Mouse (Mus musculus) CH12.LX (cell line): ENCODE data around the gene Rasa3. TPM values are rescaled to one million over a fixed set of nuclear protein-coding genes. Genes with fewer than 3 reads are reported as not detected.

ENCODE experiments used
- DNase-seq: peaks from one replicate; pipeline ENCODE4 v3.0.0-alpha.2; 2013; ENCODE audit errors: extremely low read depth
- H3K27ac ChIP-seq: 2 replicates; pipeline ENCODE4 v1.5.1; 2012; ENCODE audit warnings: low read depth, mild to moderate bottlenecking, control low read depth, moderate library complexity; ENCODE audit not compliant: insufficient read depth
- H3K27me3 ChIP-seq: replicated peaks from 2 replicates; pipeline ENCODE3; 2012; ENCODE audit warnings: inconsistent platforms
- H3K36me3 ChIP-seq, 2 experiments: replicated peaks in 1 of 2; 2 replicates each; pipeline versions ENCODE3 to v1.6.1; 2012; ENCODE audit warnings: inconsistent platforms in 1 of 2, low read length in 1 of 2, mild to moderate bottlenecking in 1 of 2, mixed read lengths in 1 of 2, moderate library complexity in 1 of 2; ENCODE audit not compliant: control insufficient read depth in 1 of 2, insufficient read depth in 1 of 2
- H3K4me1 ChIP-seq, 2 experiments: 2 replicates each; pipeline ENCODE4 v1.6.1; 2012; ENCODE audit warnings: inconsistent platforms in 1 of 2, moderate library complexity in 1 of 2; ENCODE audit not compliant: insufficient read depth in 2 of 2, control insufficient read depth in 1 of 2
- H3K4me2 ChIP-seq: 2 replicates; pipeline ENCODE4 v1.6.1; 2012; ENCODE audit warnings: low read depth, mild to moderate bottlenecking, control low read depth; ENCODE audit not compliant: poor library complexity, insufficient read depth, severe bottlenecking
- H3K4me3 ChIP-seq, 3 experiments: fragments of 150-350 bp in 1 of 3; sonication (generic) in 1 of 3; replicated peaks in 1 of 3; 2 replicates each; pipeline versions ENCODE3 to v1.5.1; 2011 to 2012; ENCODE audit warnings: low read depth in 2 of 3, low read length in 2 of 3, mild to moderate bottlenecking in 2 of 3, moderate library complexity in 2 of 3, control low read depth in 1 of 3, improper control_type of control experiment in 1 of 3, inconsistent platforms in 1 of 3, mixed read lengths in 1 of 3; ENCODE audit not compliant: poor library complexity in 1 of 3
- H3K79me2 ChIP-seq: replicated peaks from 2 replicates; pipeline ENCODE4 v1.6.1; 2012; ENCODE audit warnings: mild to moderate bottlenecking, moderate library complexity; ENCODE audit not compliant: control insufficient read depth, poor library complexity, insufficient read depth, severe bottlenecking; ENCODE audit errors: extremely low read depth
- H3K9ac ChIP-seq: 2 replicates; pipeline ENCODE4 v1.6.1; 2012; ENCODE audit warnings: low read depth, mild to moderate bottlenecking, control low read depth, moderate library complexity; ENCODE audit not compliant: insufficient read depth
- H3K9me3 ChIP-seq: replicated peaks from 2 replicates; pipeline ENCODE3; 2012; ENCODE audit warnings: low read length, inconsistent platforms, mixed read lengths
- BHLHE40 ChIP-seq: IDR thresholded peaks from 2 replicates; pipeline ENCODE4 v1.6.1; 2011; ENCODE audit warnings: mild to moderate bottlenecking, low read depth, low read length, improper control_type of control experiment
- CTCF ChIP-seq, 2 experiments: IDR thresholded peaks in 1 of 2; conservative IDR thresholded peaks in 1 of 2; 2 replicates each; pipeline ENCODE4 v1.5.1; 2011 to 2012; ENCODE audit warnings: low read depth in 2 of 2, low read length in 2 of 2, improper control_type of control experiment in 1 of 2, inconsistent platforms in 1 of 2, mild to moderate bottlenecking in 1 of 2, moderate library complexity in 1 of 2
- GABPA ChIP-seq: IDR thresholded peaks from 2 replicates; pipeline ENCODE4 v1.6.1; 2012; ENCODE audit warnings: low read depth, low read length, improper control_type of control experiment, inconsistent platforms; ENCODE audit not compliant: insufficient replicate concordance
- HCFC1 ChIP-seq: IDR thresholded peaks from 2 replicates; pipeline ENCODE4 v1.6.1; 2012; ENCODE audit warnings: low read depth, mild to moderate bottlenecking, inconsistent platforms, low read length, improper control_type of control experiment
- IRF4 ChIP-seq: IDR thresholded peaks from 2 replicates; pipeline ENCODE4 v1.6.1; 2014; ENCODE audit warnings: low read depth, mild to moderate bottlenecking, inconsistent platforms, low read length, improper control_type of control experiment
- JUND ChIP-seq: conservative IDR thresholded peaks from 2 replicates; pipeline ENCODE4 v1.6.1; 2011; ENCODE audit warnings: low read depth, low read length, improper control_type of control experiment
- KAT2A ChIP-seq: IDR thresholded peaks from 2 replicates; pipeline ENCODE4 v1.6.1; 2012; ENCODE audit warnings: low read length, improper control_type of control experiment, inconsistent platforms; ENCODE audit not compliant: insufficient replicate concordance
- MAFK ChIP-seq: IDR thresholded peaks from 2 replicates; pipeline ENCODE4 v1.6.1; 2011; ENCODE audit warnings: low read length, improper control_type of control experiment; ENCODE audit not compliant: insufficient replicate concordance
- MAZ ChIP-seq: IDR thresholded peaks from 2 replicates; pipeline ENCODE4 v1.6.1; 2012; ENCODE audit warnings: low read depth, mild to moderate bottlenecking, inconsistent platforms, low read length, improper control_type of control experiment, moderate library complexity
- MEF2A ChIP-seq: IDR thresholded peaks from 2 replicates; pipeline ENCODE4 v1.6.1; 2014; ENCODE audit warnings: low read depth, mild to moderate bottlenecking, inconsistent platforms, low read length, improper control_type of control experiment, borderline replicate concordance
- MXI1 ChIP-seq: IDR thresholded peaks from 2 replicates; pipeline ENCODE4 v1.6.1; 2011; ENCODE audit warnings: mild to moderate bottlenecking, low read depth, low read length, improper control_type of control experiment
- MYC ChIP-seq: IDR thresholded peaks from 2 replicates; pipeline ENCODE4 v1.6.1; 2011; ENCODE audit warnings: low read depth, mild to moderate bottlenecking, improper control_type of control experiment, low read length
- NELFE ChIP-seq: IDR thresholded peaks from 2 replicates; pipeline ENCODE4 v1.6.1; 2011; ENCODE audit warnings: low read depth, low read length, improper control_type of control experiment
- NRF1 ChIP-seq: IDR thresholded peaks from 2 replicates; pipeline ENCODE4 v1.6.1; 2014; ENCODE audit warnings: low read depth, mild to moderate bottlenecking, inconsistent platforms, low read length, improper control_type of control experiment, moderate library complexity
- POLR2A ChIP-seq: IDR thresholded peaks from 2 replicates; pipeline ENCODE4 v1.6.1; 2011; ENCODE audit warnings: low read depth, mild to moderate bottlenecking, improper control_type of control experiment, low read length
- POLR2AphosphoS2 ChIP-seq: IDR thresholded peaks from 2 replicates; pipeline ENCODE4 v1.6.1; 2011; ENCODE audit warnings: low read depth, low read length, improper control_type of control experiment
- RAD21 ChIP-seq: IDR thresholded peaks from 2 replicates; pipeline ENCODE4 v1.6.1; 2011; ENCODE audit warnings: low read depth, mild to moderate bottlenecking, low read length, improper control_type of control experiment, moderate library complexity
- RCOR1 ChIP-seq: conservative IDR thresholded peaks from 2 replicates; pipeline ENCODE4 v1.6.1; 2012; ENCODE audit warnings: low read depth, mild to moderate bottlenecking, inconsistent platforms, low read length, improper control_type of control experiment
- SMC3 ChIP-seq: IDR thresholded peaks from 2 replicates; pipeline ENCODE4 v1.6.1; 2011; ENCODE audit warnings: low read depth, low read length, improper control_type of control experiment
- TCF12 ChIP-seq: IDR thresholded peaks from 2 replicates; pipeline ENCODE4 v1.6.1; 2014; ENCODE audit warnings: low read depth, mild to moderate bottlenecking, inconsistent platforms, low read length, improper control_type of control experiment
- UBTF ChIP-seq: IDR thresholded peaks from 2 replicates; pipeline ENCODE4 v1.6.1; 2012; ENCODE audit warnings: low read depth, mild to moderate bottlenecking, inconsistent platforms, low read length, improper control_type of control experiment, moderate library complexity
- USF1 ChIP-seq: IDR thresholded peaks from 2 replicates; pipeline ENCODE4 v1.6.1; 2014; ENCODE audit warnings: low read depth, mild to moderate bottlenecking, inconsistent platforms, low read length, improper control_type of control experiment
- USF2 ChIP-seq: conservative IDR thresholded peaks from 2 replicates; pipeline ENCODE4 v1.6.1; 2011; ENCODE audit warnings: low read depth, low read length, improper control_type of control experiment
- ZC3H11A ChIP-seq: IDR thresholded peaks from 2 replicates; pipeline ENCODE4 v1.6.1; 2012; ENCODE audit warnings: low read depth, mild to moderate bottlenecking, inconsistent platforms, low read length, improper control_type of control experiment
- ZMIZ1 ChIP-seq: IDR thresholded peaks from 2 replicates; pipeline ENCODE4 v1.6.1; 2012; ENCODE audit warnings: low read depth, mild to moderate bottlenecking, inconsistent platforms, low read length, improper control_type of control experiment
- ZNF384 ChIP-seq: IDR thresholded peaks from 2 replicates; pipeline ENCODE4 v1.6.1; 2012; ENCODE audit warnings: low read depth, low read length, improper control_type of control experiment, inconsistent platforms
- dilution Hi-C: fragments of 300-500 bp; cut with MboI; formaldehyde crosslinking; loops from 2 replicates; pipeline ENCODE4 v1.14.3; 2020; ENCODE audit warnings: low sequenced_read_pairs; ENCODE audit not compliant: extremely low pct_unique_long_range_greater_than_20kb, extremely low pct_ligation_motif_present
- in situ Hi-C: fragments of 300-500 bp; cut with MboI; formaldehyde crosslinking; loops from 3 replicates; pipeline ENCODE4 v1.14.3; 2019; ENCODE audit warnings: low sequenced_read_pairs, low pct_ligation_motif_present, low pct_unique_long_range_greater_than_20kb, mixed read lengths
- polyA plus RNA-seq: library from polyadenylated mRNA; unstranded; fragments of >175 nt; gene quantifications from 2 replicates; pipeline ENCODE4 v1.2.1, GENCODE M21; 2012; ENCODE audit warnings: low read depth; ENCODE audit not compliant: insufficient read length
- total RNA-seq, 2 experiments: library from RNA; depleted of rRNA; stranded (reverse); fragments of 300-350 nt in 1 of 2; fragments of >200 nt in 1 of 2; gene quantifications; 2 replicates each; pipeline ENCODE4 v1.2.3; 2012 to 2014

Gene Rasa3
- total and polyA plus RNA-seq, 3 experiments, result 12.8 to 28.5 (median 13.6) TPM

DNA sequence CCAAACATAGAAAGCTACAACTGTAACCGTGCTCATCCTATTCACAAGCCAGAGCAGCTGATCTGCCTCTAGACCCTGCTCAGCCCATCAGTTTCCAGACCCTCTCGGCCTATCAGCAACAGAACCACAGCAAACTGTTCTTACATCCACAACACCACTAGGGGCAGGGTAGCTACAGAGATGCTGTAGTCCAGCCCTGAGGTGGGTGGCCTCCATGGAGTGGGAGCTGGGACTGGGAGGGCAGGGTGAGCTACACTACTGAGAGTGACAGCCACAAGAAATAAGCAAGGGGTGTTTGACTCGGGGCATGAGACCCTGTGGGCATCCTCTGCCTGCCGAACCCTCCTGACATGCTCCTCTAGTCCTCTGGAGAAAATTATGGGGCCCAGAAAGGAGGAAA, 9.5 kb downstream of the Rasa3 start:
- TF ChIP-seq KAT2A, result no peak
- peak; percentile 16 for TF ChIP-seq RAD21
- no peak for TF ChIP-seq TCF12
- TF ChIP-seq IRF4, result no peak
- peak in 1 of 2 experiments; percentile 21; a peak in 2 of 4 replicates for TF ChIP-seq CTCF (conservative IDR thresholded peaks at IDR 0.05 in 1 of 2, IDR thresholded peaks at IDR 0.05 in 1 of 2; ENCODE audit: low read depth in 2 of 2, low read length in 2 of 2)
- TF ChIP-seq NELFE, result no peak
- TF ChIP-seq ZC3H11A, result no peak
- TF ChIP-seq RCOR1, result no peak
- no peak for TF ChIP-seq POLR2A
- no peak for TF ChIP-seq SMC3
- no peak for TF ChIP-seq MAZ
- no peak for TF ChIP-seq MEF2A
- TF ChIP-seq MYC, result no peak
- TF ChIP-seq ZNF384, result no peak
- TF ChIP-seq JUND, result no peak
- in situ Hi-C loops, result no loop called here
- DNase-seq, result peak; percentile 15
- Histone ChIP-seq H3K4me2 (no peak overlapping the region), H3K4me1 (peaks cover 0 to 17% of the 10 kb centered on the region in 2 experiments; a peak in 3 of 4 replicates), H3K9ac (no peak overlapping the region), H3K27me3 (no peaks in the 10 kb centered on the region), H3K4me3 (no peak overlapping the region), H3K9me3 (no peaks in the 10 kb centered on the region), H3K36me3 (peaks cover 0 to 54% of the 10 kb centered on the region in 2 experiments), H3K27ac (no peak overlapping the region), H3K79me2 (peaks cover 5% of the 10 kb centered on the region)
- dilution Hi-C loops, result no loop called here

DNA sequence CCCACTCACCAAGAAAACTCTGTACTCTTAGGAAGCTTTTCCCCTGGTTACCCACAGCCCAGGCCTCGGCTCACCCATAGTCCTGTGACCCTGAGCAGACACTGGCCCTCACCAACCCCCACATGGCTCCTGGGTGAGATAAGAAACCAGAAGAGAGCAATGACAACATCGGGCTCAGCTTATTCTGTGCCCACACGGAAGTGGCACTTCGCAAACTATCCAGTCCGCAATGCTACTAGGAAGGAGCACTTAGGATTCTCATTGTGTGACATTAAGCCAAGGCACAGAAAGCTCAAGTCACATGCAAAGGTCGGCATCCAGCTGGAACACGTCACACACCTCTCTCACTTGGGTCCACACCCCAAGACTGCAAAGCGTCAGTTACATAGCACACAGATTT, 11.5 kb downstream of the Rasa3 start:
- H3K36me3 ChIP-seq, result peaks cover 0 to 58% of the 10 kb centered on the region in 2 experiments
- H3K27me3 ChIP-seq, result no peaks in the 10 kb centered on the region
- no peak overlapping the region for H3K4me2 ChIP-seq
- H3K27ac ChIP-seq, result no peak overlapping the region
- peaks cover 0 to under 1% of the 10 kb centered on the region in 2 experiments; a peak in 1 of 4 replicates for H3K4me1 ChIP-seq
- H3K9ac ChIP-seq, result no peak overlapping the region
- dilution Hi-C loops (no loop called here), in situ Hi-C loops (no loop called here)
- H3K4me3 ChIP-seq, result no peak overlapping the region
- TF ChIP-seq GABPA (no peak), USF1 (no peak), TCF12 (no peak), POLR2AphosphoS2 (no peak), MAZ (no peak), UBTF (no peak), HCFC1 (no peak), ZMIZ1 (no peak), ZNF384 (no peak), BHLHE40 (no peak), MAFK (no peak), CTCF (conservative IDR thresholded peaks at IDR 0.05 in 1 of 2, IDR thresholded peaks at IDR 0.05 in 1 of 2; ENCODE audit: low read depth in 2 of 2, low read length in 2 of 2) (no peak), RAD21 (no peak), NELFE (no peak), MYC (no peak), MXI1 (no peak), POLR2A (no peak), USF2 (no peak), NRF1 (no peak)
- H3K79me2 ChIP-seq, result no peaks in the 10 kb centered on the region
- H3K9me3 ChIP-seq, result no peaks in the 10 kb centered on the region
- DNase-seq, result no peak
